Mouse (Mus musculus) thymus, postnatal 25 days (tissue): Measurements from ENCODE around the gene Gm47996.
A peak's percentile ranks its signal among the peaks of the same experiment; 100 is the strongest.
"Not testable (repeated sequence)": the region's sequence is repeated elsewhere in the genome, so short reads cannot be mapped to it uniquely, and the experiment has no call there.

Experiments
- DNase-seq: peaks from one replicate; pipeline ENCODE4 v3.0.0; 2022

Gene Gm47996

GRCm38 (mm10) chr1:151209824-151210355 lies at the start of gene Gm47996:
Gm47996 (plus strand) TSS chr1:151210131.
- DNase-seq = peak; percentile 25

DNA sequence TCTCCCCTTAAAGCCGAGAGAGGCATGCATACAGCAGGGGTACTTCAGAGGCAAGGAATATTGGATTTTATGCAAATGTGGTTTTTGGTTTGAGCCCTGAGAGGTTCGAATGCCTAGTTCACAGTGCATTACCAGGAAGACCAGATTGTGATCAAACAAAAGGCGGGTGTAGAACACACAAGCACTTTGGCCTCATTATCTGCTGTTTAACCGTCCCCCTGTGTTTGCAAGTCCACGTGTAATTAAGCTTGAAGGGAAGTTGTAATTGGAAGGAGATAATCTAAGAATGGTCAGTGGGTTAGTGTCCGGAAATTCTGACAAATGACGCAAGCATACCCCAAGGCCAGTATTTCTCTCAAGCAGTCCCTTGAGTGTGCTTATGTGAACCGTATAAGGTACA lies 43.9 kb upstream of the Gm47996 start:
- DNase-seq = no peak

- peak; percentile 4 for DNase-seq
Measured at GRCm38 (mm10) chr1:151167297-151168047, 42.5 kb upstream of the Gm47996 start.

- DNase-seq = no peak
Measured at GRCm38 (mm10) chr1:151168637-151169036, 41.3 kb upstream of the Gm47996 start.

GRCm38 (mm10) chr1:151171572-151172461 lies 38.1 kb upstream of the Gm47996 start:
- DNase-seq = no peak

- no peak for DNase-seq
Measured at GRCm38 (mm10) chr1:151177030-151177936, 32.6 kb upstream of the Gm47996 start.

DNA sequence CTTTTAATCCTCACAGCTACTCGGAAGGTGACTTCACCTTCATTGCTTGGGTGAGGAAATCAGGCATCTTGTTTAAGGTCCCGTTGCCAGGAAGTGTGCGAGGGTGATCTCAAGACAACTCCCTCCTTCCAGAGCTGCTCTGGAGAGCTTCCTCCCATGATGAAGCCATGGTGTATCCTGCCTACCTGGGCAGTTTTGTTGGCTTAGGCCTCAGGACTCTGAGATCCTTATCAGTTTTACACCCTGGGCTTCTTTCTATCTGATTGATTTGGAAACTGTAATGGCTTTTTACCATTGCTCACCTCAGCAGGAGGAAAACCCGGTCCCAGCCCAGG lies 32.0 kb upstream of the Gm47996 start:
- DNase-seq = peak; percentile 35

- no peak for DNase-seq
Measured at GRCm38 (mm10) chr1:151178505-151179083, 31.3 kb upstream of the Gm47996 start.

GRCm38 (mm10) chr1:151180167-151180566 lies 29.8 kb upstream of the Gm47996 start:
- no peak for DNase-seq

DNA sequence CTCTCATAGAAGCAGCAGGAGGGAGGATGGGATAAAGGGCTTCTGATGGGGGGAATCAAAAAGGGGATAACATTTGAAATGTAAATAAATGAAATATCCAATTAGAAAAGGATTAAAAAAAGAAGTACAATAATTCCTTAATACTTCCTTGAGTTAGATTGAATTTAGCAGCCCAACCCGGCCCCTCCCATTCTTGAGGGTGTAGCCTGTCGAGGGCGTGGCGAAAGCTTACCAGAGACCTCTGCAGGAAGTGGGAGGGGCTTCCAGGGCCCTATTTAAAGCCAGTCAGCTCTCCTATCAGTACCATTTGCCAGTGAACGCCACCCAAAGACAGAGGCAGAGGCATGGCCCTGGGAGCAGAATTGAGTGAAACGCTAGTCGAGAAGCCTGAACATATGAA lies 27.7 kb upstream of the Gm47996 start, which contains the start of gene Gm47985:
TSS of gene Gm47985 (plus strand) at position 272 of the 400 bp plus-strand sequence.
- not testable (repeated sequence) for DNase-seq

DNA sequence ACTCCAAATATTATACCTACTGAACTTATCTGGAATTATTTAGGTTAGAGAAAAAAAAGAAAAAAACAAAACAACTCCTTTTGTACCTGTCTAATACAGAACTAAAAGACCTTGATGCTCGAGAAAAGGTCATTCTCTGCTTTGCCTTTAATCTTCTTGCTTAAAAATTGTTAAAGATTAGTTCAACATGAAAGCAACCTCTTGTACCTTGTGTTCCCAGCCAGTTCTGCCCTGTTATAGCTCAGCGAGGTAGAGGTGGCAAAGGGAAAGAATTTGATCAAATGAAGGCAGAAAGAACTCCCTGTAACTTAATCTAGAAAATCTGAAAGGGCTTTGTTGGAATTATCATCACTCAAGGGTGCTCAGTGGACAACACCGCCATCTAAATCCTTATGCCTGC lies 23.7 kb upstream of the Gm47996 start:
- not testable (repeated sequence) for DNase-seq

- not testable (repeated sequence) for DNase-seq
Measured at GRCm38 (mm10) chr1:151186879-151187424, 23.0 kb upstream of the Gm47996 start.

DNA sequence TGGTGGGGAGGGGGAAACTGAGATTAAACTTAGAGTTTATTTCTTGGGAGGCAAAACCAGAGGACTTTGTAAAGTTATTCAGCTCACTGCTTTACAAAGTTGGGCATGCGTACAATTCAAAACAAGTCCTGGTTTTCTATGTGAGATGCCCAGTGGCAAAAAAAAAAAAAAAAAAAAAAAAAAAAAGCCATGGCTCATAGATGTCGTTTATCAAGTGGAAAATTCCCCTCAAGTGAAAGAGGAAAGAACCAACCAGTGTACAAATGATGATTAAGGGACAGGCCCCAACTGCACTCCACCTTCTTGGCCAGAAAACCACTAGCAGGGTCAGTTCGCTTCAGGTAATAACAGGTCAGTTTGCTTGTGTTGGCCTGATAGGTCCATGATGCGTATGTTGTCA lies 21.5 kb upstream of the Gm47996 start:
- no peak for DNase-seq

GRCm38 (mm10) chr1:151192075-151192474 lies 17.9 kb upstream of the Gm47996 start, which contains the start of gene Gm8947:
Gm8947 (plus strand) TSS chr1:151192376.
- DNase-seq = not testable (repeated sequence)

DNA sequence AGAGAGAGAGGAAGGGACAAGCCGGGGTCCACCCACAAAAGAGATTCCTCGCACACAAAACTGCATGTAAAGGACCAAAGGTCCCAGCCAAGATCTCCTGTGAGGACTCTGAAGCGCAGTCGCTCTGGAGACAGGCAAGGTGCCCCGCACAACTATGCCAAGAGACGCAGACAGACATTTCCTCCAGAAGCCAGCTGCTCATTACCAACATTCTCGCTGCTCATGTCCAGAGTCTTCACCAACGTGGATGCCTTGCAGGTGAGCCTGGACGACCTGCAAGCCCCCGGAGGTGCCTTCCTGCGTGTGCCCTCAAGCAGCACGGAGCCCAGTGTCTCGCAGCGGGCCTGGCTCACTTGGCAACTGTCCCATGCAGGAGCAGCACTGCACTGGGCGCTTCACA lies 17.2 kb upstream of the Gm47996 start:
- DNase-seq = not testable (repeated sequence)

DNA sequence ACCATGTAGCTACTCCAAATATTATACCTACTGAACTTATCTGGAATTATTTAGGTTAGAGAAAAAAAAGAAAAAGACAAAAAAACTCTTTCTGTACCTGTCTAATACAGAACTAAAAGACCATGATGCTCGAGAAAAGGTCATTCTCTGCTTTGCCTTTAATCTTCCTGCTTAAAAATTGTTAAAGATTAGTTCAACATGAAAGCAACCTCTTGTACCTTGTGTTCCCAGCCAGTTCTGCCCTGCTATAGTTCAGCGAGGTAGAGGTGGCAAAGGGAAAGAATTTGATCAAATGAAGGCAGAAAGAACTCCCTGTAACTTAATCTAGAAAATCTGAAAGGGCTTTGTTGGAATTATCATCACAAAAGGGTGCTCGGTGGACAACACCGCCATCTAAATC lies 13.9 kb upstream of the Gm47996 start:
- not testable (repeated sequence) for DNase-seq

GRCm38 (mm10) chr1:151196690-151197089 lies 13.2 kb upstream of the Gm47996 start:
- DNase-seq = not testable (repeated sequence)

DNA sequence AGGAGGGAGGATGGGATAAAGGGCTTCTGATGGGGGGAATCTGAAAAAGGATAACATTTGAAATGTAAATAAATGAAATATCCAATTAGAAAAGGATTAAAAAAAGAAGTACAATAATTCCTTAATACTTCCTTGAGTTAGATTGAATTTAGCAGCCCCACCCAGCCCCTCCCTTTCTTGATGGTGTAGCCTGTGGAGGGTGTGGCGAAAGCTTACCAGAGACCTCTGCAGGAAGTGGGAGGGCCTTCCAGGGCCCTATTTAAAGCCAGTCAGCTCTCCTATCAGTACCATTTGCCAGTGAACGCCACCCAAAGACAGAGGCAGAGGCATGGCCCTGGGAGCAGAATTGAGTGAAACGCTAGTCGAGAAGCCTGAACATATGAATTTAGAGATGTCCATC lies 11.8 kb upstream of the Gm47996 start, which contains the start of gene Gm47995:
TSS of gene Gm47995 (plus strand) at position 329 of the 400 bp plus-strand sequence.
- DNase-seq = not testable (repeated sequence)

GRCm38 (mm10) chr1:151200620-151201019 lies 9.3 kb upstream of the Gm47996 start:
- DNase-seq = not testable (repeated sequence)

GRCm38 (mm10) chr1:151202771-151203170 lies 7.2 kb upstream of the Gm47996 start:
- DNase-seq = not testable (repeated sequence)

DNA sequence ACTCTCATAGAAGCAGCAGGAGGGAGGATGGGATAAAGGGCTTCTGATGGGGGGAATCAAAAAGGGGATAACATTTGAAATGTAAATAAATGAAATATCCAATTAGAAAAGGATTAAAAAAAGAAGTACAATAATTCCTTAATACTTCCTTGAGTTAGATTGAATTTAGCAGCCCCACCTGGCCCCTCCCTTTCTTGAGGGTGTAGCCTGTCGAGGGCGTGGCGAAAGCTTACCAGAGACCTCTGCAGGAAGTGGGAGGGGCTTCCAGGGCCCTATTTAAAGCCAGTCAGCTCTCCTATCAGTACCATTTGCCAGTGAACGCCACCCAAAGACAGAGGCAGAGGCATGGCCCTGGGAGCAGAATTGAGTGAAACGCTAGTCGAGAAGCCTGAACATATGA lies 6.1 kb upstream of the Gm47996 start, which contains the start of gene 3110040M04Rik:
TSS of gene 3110040M04Rik (plus strand) at position 304 of the 400 bp plus-strand sequence.
- not testable (repeated sequence) for DNase-seq
